Mouse (Mus musculus): Measurements from ENCODE around the gene Tlcd1. TPM values are rescaled to one million over a fixed set of nuclear protein-coding genes. Genes with fewer than 3 reads are reported as not detected.

Tlcd1 gene
- polyA plus RNA-seq, 1 experiment from 2014 or later: 13.5 TPM

- no peak for ATAC-seq (replicated peaks; ENCODE audit: insufficient number of reproducible peaks, insufficient read depth, low FRiP score, low read depth)
- no peaks in the 10 kb centered on the region for H3K4me1 ChIP-seq (replicated peaks)
- 71% methylated on average over 7 of the region's 7 CpGs for WGBS
- H3K27me3 ChIP-seq: no peaks in the 10 kb centered on the region
- no peak overlapping the region for H3K9ac ChIP-seq
- peaks cover 98% of the 10 kb centered on the region for H3K36me3 ChIP-seq
- H3K27ac ChIP-seq: no peak overlapping the region
- H3K4me3 ChIP-seq: no peak overlapping the region
- H3K4me2 ChIP-seq: no peak overlapping the region
- no peaks in the 10 kb centered on the region for H3K9me3 ChIP-seq (replicated peaks)
Observed at GRCm38 (mm10) chr11:78210615-78211014, 34.1 kb downstream of the Tlcd1 start.

GRCm38 (mm10) chr11:78211513-78211912 lies 35.0 kb downstream of the Tlcd1 start:
- Histone ChIP-seq H3K4me1 (replicated peaks) (no peaks in the 10 kb centered on the region), H3K9me3 (replicated peaks) (no peaks in the 10 kb centered on the region), H3K36me3 (peaks cover 98% of the 10 kb centered on the region), H3K4me3 (no peak overlapping the region), H3K9ac (no peak overlapping the region), H3K4me2 (no peak overlapping the region), H3K27me3 (no peaks in the 10 kb centered on the region), H3K27ac (no peak overlapping the region)
- no peak for ATAC-seq (replicated peaks; ENCODE audit: insufficient number of reproducible peaks, insufficient read depth, low FRiP score, low read depth)
- 92% methylated on average over 5 of the region's 5 CpGs for WGBS

DNA sequence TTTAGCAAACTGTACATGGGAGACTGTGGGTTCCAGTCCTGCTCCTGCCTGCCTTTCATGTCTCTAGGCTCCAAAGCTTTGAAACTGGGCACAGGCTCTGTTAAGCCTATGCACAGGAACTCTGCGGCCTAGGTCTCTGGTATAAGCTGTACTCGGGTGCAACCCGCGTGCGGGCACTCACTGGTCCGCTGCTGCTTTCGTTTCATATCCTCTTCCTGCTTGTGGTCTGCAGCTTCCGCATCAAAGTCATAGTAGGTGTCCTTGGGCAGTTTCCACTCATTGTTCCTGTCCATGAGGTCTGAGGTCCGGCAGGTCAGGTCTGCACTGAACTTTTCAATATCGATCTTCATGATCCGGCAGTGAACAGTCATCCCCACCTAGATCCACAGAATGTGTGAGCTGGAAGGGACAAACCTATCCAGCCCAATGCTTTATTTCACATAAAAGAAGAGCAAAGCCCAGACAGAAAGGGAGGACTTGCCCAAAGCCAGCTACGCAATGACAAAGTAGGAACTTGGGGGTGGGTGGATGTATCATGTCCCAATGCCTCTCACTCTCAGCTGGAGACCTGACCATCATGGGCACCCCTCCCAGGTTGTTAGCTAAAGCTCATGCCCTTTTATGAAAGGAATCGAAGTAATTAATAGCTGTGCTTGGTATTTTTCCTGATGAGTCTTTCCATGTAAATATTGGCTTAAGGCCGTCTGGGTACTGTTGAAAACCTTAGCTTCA lies 36.7 kb downstream of the Tlcd1 start:
- ATAC-seq (replicated peaks; ENCODE audit: insufficient number of reproducible peaks, insufficient read depth, low FRiP score, low read depth): no peak
- H3K9me3 ChIP-seq (replicated peaks): no peaks in the 10 kb centered on the region
- 89% methylated on average over 14 of the region's 14 CpGs for WGBS
- H3K27me3 ChIP-seq: no peaks in the 10 kb centered on the region
- H3K4me3 ChIP-seq: no peak overlapping the region
- H3K4me1 ChIP-seq (replicated peaks): no peaks in the 10 kb centered on the region
- H3K4me2 ChIP-seq: no peak overlapping the region
- peaks cover 97% of the 10 kb centered on the region for H3K36me3 ChIP-seq
- no peak overlapping the region for H3K9ac ChIP-seq
- no peak overlapping the region for H3K27ac ChIP-seq

GRCm38 (mm10) chr11:78215709-78216317 lies 39.3 kb downstream of the Tlcd1 start:
- no peak overlapping the region for H3K9ac ChIP-seq
- WGBS: 85% methylated on average over 11 of the region's 11 CpGs

DNA sequence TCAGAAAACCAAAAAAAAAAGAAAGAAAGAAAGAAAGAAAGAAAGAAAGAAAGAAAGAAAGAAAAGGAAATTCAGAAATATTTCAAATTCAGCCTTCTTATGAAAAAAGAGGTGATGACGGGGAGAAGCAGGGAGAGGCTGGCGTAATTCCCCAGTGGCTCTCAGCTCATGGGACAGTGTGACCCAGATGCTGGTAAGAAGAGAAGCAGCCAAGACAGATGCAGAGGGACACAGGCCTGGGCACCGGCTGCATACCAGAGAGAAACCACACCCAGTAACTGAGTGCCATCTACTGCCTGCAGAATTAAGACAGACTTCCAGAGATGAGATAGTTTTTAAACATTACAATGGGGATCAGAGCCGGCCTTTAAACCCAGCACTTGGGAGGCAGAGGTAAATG lies 47.1 kb downstream of the Tlcd1 start:
- 88% methylated on average over 4 of the region's 4 CpGs for WGBS
- no peaks in the 10 kb centered on the region for H3K4me1 ChIP-seq (replicated peaks)
- H3K27me3 ChIP-seq: no peaks in the 10 kb centered on the region
- ATAC-seq (replicated peaks; ENCODE audit: insufficient number of reproducible peaks, insufficient read depth, low FRiP score, low read depth): no peak
- no peak overlapping the region for H3K27ac ChIP-seq
- no peak overlapping the region for H3K4me2 ChIP-seq
- peaks cover 96% of the 10 kb centered on the region for H3K36me3 ChIP-seq
- H3K9me3 ChIP-seq (replicated peaks): no peaks in the 10 kb centered on the region
- H3K4me3 ChIP-seq: no peak overlapping the region
- H3K9ac ChIP-seq: no peak overlapping the region

More at GRCm38 (mm10) chr11:78215709-78216317, 39.3 kb downstream of the Tlcd1 start:
- Histone ChIP-seq H3K27me3 (no peaks in the 10 kb centered on the region), H3K9me3 (replicated peaks) (no peaks in the 10 kb centered on the region), H3K4me2 (no peak overlapping the region), H3K4me3 (no peak overlapping the region), H3K4me1 (replicated peaks) (no peaks in the 10 kb centered on the region), H3K36me3 (peaks cover 96% of the 10 kb centered on the region), H3K27ac (no peak overlapping the region)
- ATAC-seq (replicated peaks; ENCODE audit: insufficient number of reproducible peaks, insufficient read depth, low FRiP score, low read depth): no peak

Small RNA genes lying within 50 kb of the gene (microRNA-seq; reads per million reads assigned to microRNA genes)
- not detected for gene Mir7653

Other genes with a start within 250 kb of the Tlcd1 start
- 0.05 and 0.15 TPM in 2 replicates for gene Sez6, start 245.9 kb upstream of the Tlcd1 start, polyA plus RNA-seq (2015; fragmentation: Nextera tagmentation; extraction: Ambion mirVana)
- gene Phf12, start 194.0 kb upstream of the Tlcd1 start, polyA plus RNA-seq (2015; fragmentation: Nextera tagmentation; extraction: Ambion mirVana): 9.6 and 12.8 TPM in 2 replicates
- 10.7 and 14.0 TPM in 2 replicates for gene Dhrs13, start 144.4 kb upstream of the Tlcd1 start, polyA plus RNA-seq (2015; fragmentation: Nextera tagmentation; extraction: Ambion mirVana)
- gene Flot2, start 138.8 kb upstream of the Tlcd1 start, polyA plus RNA-seq (2015; fragmentation: Nextera tagmentation; extraction: Ambion mirVana): 85.8 and 100 TPM in 2 replicates
- gene Eral1, start 96.3 kb upstream of the Tlcd1 start, polyA plus RNA-seq (2015; fragmentation: Nextera tagmentation; extraction: Ambion mirVana): 21.1 and 24.5 TPM in 2 replicates
- 14.1 and 16.2 TPM in 2 replicates for gene Fam222b, start 82.1 kb upstream of the Tlcd1 start, polyA plus RNA-seq (2015; fragmentation: Nextera tagmentation; extraction: Ambion mirVana)
- gene Traf4, start 11.1 kb upstream of the Tlcd1 start, polyA plus RNA-seq (2015; fragmentation: Nextera tagmentation; extraction: Ambion mirVana): 30.8 and 42.8 TPM in 2 replicates
- 12.4 and 17.3 TPM in 2 replicates for gene Nek8, start within 50 bp of the Tlcd1 start, polyA plus RNA-seq (2015; fragmentation: Nextera tagmentation; extraction: Ambion mirVana)
- 717 and 816 TPM in 2 replicates for gene Rpl23a, start 6.9 kb downstream of the Tlcd1 start, polyA plus RNA-seq (2015; fragmentation: Nextera tagmentation; extraction: Ambion mirVana)
- 54.5 and 72.1 TPM in 2 replicates for gene Rab34, start 11.7 kb downstream of the Tlcd1 start, polyA plus RNA-seq (2015; fragmentation: Nextera tagmentation; extraction: Ambion mirVana)
- 2.9 and 3.0 TPM in 2 replicates for gene Proca1, start 16.7 kb downstream of the Tlcd1 start, polyA plus RNA-seq (2015; fragmentation: Nextera tagmentation; extraction: Ambion mirVana)
- gene Sdf2, start 69.0 kb downstream of the Tlcd1 start, polyA plus RNA-seq (2015; fragmentation: Nextera tagmentation; extraction: Ambion mirVana): 52.5 and 59.4 TPM in 2 replicates
- gene Supt6, start 69.3 kb downstream of the Tlcd1 start, polyA plus RNA-seq (2015; fragmentation: Nextera tagmentation; extraction: Ambion mirVana): 12.9 and 18.6 TPM in 2 replicates
- gene 2610507B11Rik, start 85.0 kb downstream of the Tlcd1 start, polyA plus RNA-seq (2015; fragmentation: Nextera tagmentation; extraction: Ambion mirVana): 63.9 and 71.9 TPM in 2 replicates
- gene BC030499, start 114.1 kb downstream of the Tlcd1 start, polyA plus RNA-seq (2015; fragmentation: Nextera tagmentation; extraction: Ambion mirVana): 0.23 and 0.38 TPM in 2 replicates
- gene Spag5, start 124.8 kb downstream of the Tlcd1 start, polyA plus RNA-seq (2015; fragmentation: Nextera tagmentation; extraction: Ambion mirVana): 21.6 and 30.9 TPM in 2 replicates
- gene Aldoc, start 146.3 kb downstream of the Tlcd1 start, polyA plus RNA-seq (2015; fragmentation: Nextera tagmentation; extraction: Ambion mirVana): 20.6 and 28.6 TPM in 2 replicates
- 46.1 and 62.4 TPM in 2 replicates for gene Pigs, start 151.7 kb downstream of the Tlcd1 start, polyA plus RNA-seq (2015; fragmentation: Nextera tagmentation; extraction: Ambion mirVana)
- 31.0 and 43.3 TPM in 2 replicates for gene Unc119, start 166.8 kb downstream of the Tlcd1 start, polyA plus RNA-seq (2015; fragmentation: Nextera tagmentation; extraction: Ambion mirVana)
- gene Foxn1, start 209.8 kb downstream of the Tlcd1 start, polyA plus RNA-seq (2015; fragmentation: Nextera tagmentation; extraction: Ambion mirVana): 0.78 and 8.9 TPM in 2 replicates
- gene Slc13a2, start 245.5 kb downstream of the Tlcd1 start, polyA plus RNA-seq (2015; fragmentation: Nextera tagmentation; extraction: Ambion mirVana): 0.08 TPM in 1 of 2 replicates, not detected in the other

Measured in heart, embryonic 15.5 days (tissue).